Mouse (Mus musculus) gastrocnemius, adult 2 months (tissue): ENCODE measurements at regions not wholly inside any gene's neighbourhood (a gene's known extent, or its start where the extent isn't known, plus 50 kb on each side); places are given as distances from the start of the nearest gene placed in this dataset.

Source experiments
- DNase-seq: peaks from one replicate; pipeline ENCODE4 v3.0.0; 2022
- H3K27ac ChIP-seq: fragments of 200-600 bp; 2 replicates; pipeline ENCODE4 v1.8.1; 2022; ENCODE audit warnings: mild to moderate bottlenecking
- H3K4me3 ChIP-seq: fragments of 200-600 bp; 2 replicates; pipeline ENCODE4 v1.8.1; 2022; ENCODE audit warnings: mild to moderate bottlenecking, moderate library complexity
- CTCF ChIP-seq: fragments of 200-600 bp; IDR thresholded peaks from 2 replicates; pipeline ENCODE4 v1.8.1; 2022; ENCODE audit warnings: antibody characterized with exemption, mild to moderate bottlenecking, moderate library complexity
- intact Hi-C: fragments of 180-260 bp; cut with DNase I; formaldehyde crosslinking; loops from one replicate; pipeline ENCODE4 v1.15.1; 2025

- Histone ChIP-seq H3K27ac (no peak overlapping the region), H3K4me3 (no peak overlapping the region)
- DNase-seq: no peak
- intact Hi-C loops: no loop called here
- no peak for TF ChIP-seq CTCF
Observed at GRCm38 (mm10) chr10:109510917-109511715, 500.3 kb upstream of the Syt1 start.

GRCm38 (mm10) chr10:109508553-109508952 lies 497.8 kb upstream of the Syt1 start:
- H3K4me3 ChIP-seq: no peak overlapping the region
- DNase-seq: no peak
- H3K27ac ChIP-seq: no peak overlapping the region
- intact Hi-C loops: no loop called here
- TF ChIP-seq CTCF: no peak

GRCm38 (mm10) chr10:109507228-109507627 lies 496.4 kb upstream of the Syt1 start:
- TF ChIP-seq CTCF: no peak
- intact Hi-C loops: no loop called here
- no peak for DNase-seq
- no peak overlapping the region for H3K27ac ChIP-seq
- no peak overlapping the region for H3K4me3 ChIP-seq

- DNase-seq: no peak
- Histone ChIP-seq H3K4me3 (no peak overlapping the region), H3K27ac (no peak overlapping the region)
- intact Hi-C loops: no loop called here
- TF ChIP-seq CTCF: no peak
Observed at GRCm38 (mm10) chr10:109504683-109505082, 493.9 kb upstream of the Syt1 start.

- Histone ChIP-seq H3K27ac (no peak overlapping the region), H3K4me3 (no peak overlapping the region)
- no peak for DNase-seq
- no peak for TF ChIP-seq CTCF
- intact Hi-C loops: no loop called here
Observed at GRCm38 (mm10) chr10:109500861-109501260, 490.1 kb upstream of the Syt1 start.

- H3K27ac ChIP-seq: no peak overlapping the region
- no peak for TF ChIP-seq CTCF
- intact Hi-C loops: no loop called here
Observed at GRCm38 (mm10) chr10:109498301-109498700, 487.5 kb upstream of the Syt1 start.

GRCm38 (mm10) chr10:109496161-109496560 lies 485.4 kb upstream of the Syt1 start:
- intact Hi-C loops: no loop called here
- Histone ChIP-seq H3K27ac (no peak overlapping the region), H3K4me3 (no peak overlapping the region)
- no peak for TF ChIP-seq CTCF
- no peak for DNase-seq

More at GRCm38 (mm10) chr10:109498301-109498700, 487.5 kb upstream of the Syt1 start:
- DNase-seq: no peak
- no peak overlapping the region for H3K4me3 ChIP-seq

GRCm38 (mm10) chr10:109490765-109491164 lies 480.0 kb upstream of the Syt1 start:
- TF ChIP-seq CTCF: no peak
- intact Hi-C loops: no loop called here
- Histone ChIP-seq H3K27ac (no peak overlapping the region), H3K4me3 (no peak overlapping the region)
- DNase-seq: no peak

- H3K4me3 ChIP-seq: no peak overlapping the region
- intact Hi-C loops: no loop called here
- no peak for TF ChIP-seq CTCF
- no peak for DNase-seq
- H3K27ac ChIP-seq: no peak overlapping the region
Observed at GRCm38 (mm10) chr10:109488000-109488399, 477.2 kb upstream of the Syt1 start.

GRCm38 (mm10) chr10:109486917-109487604 lies 476.3 kb upstream of the Syt1 start:
- Histone ChIP-seq H3K4me3 (no peak overlapping the region), H3K27ac (no peak overlapping the region)
- intact Hi-C loops: no loop called here
- TF ChIP-seq CTCF: no peak
- DNase-seq: no peak

- H3K4me3 ChIP-seq: no peak overlapping the region
- intact Hi-C loops: no loop called here
- TF ChIP-seq CTCF: no peak
- no peak overlapping the region for H3K27ac ChIP-seq
- DNase-seq: no peak
Observed at GRCm38 (mm10) chr10:109480551-109480950, 469.8 kb upstream of the Syt1 start.

GRCm38 (mm10) chr10:109479941-109480340 lies 469.2 kb upstream of the Syt1 start:
- DNase-seq: no peak
- Histone ChIP-seq H3K4me3 (no peak overlapping the region), H3K27ac (no peak overlapping the region)
- intact Hi-C loops: no loop called here
- TF ChIP-seq CTCF: no peak

- DNase-seq: no peak
- no peak for TF ChIP-seq CTCF
- no peak overlapping the region for H3K4me3 ChIP-seq
- intact Hi-C loops: no loop called here
- H3K27ac ChIP-seq: no peak overlapping the region
Observed at GRCm38 (mm10) chr10:109466516-109466915, 455.7 kb upstream of the Syt1 start.
